Mouse (Mus musculus) lung, postnatal 0 days (tissue): ENCODE measurements around the gene Proser2.

Experiments used
- CTCF ChIP-seq: IDR thresholded peaks from 2 replicates; pipeline ENCODE4 v1.5.1; 2016; ENCODE audit warnings: antibody characterized with exemption, mild to moderate bottlenecking
- EP300 ChIP-seq: IDR thresholded peaks from 2 replicates; pipeline ENCODE4 v1.6.1; 2016; ENCODE audit warnings: antibody characterized with exemption, mild to moderate bottlenecking, control low read depth

- TF ChIP-seq CTCF (no peak), EP300 (no peak)
Observed at GRCm38 (mm10) chr2:6087151-6087550, 42.9 kb downstream of the Proser2 start.
